Comparison of ENCODE assay signal across 8 mouse cellular contexts in genomic region chr3:51416364-51417134, GRCm38 (mm10). TPM values are rescaled to one million over a fixed set of nuclear protein-coding genes. Genes with fewer than 3 reads are reported as not detected.
DNase-seq lines count a peak whose midpoint lies in the region; ATAC-seq and TF ChIP-seq lines count a peak whose summit lies in the region.

No protein-coding gene starts in this region.

- under 1% methylated on average over 44 of the region's 68 CpGs for WGBS in embryonic facial prominence, embryonic 11.5 days
- under 1% methylated on average over 68 of the region's 68 CpGs for WGBS in kidney, adult 2 months
- under 1% methylated on average over 68 of the region's 68 CpGs for WGBS in liver, embryonic 13.5 days (ENCODE audit: insufficient replicate concordance)

- H3K36me3 ChIP-seq in embryonic facial prominence, embryonic 11.5 days (replicated peaks; ENCODE audit: control insufficient read depth, insufficient read depth, low read depth, low read length) = no peaks in the 10 kb centered on the region
- H3K36me3 ChIP-seq in kidney, adult 2 months (ENCODE audit: control insufficient read depth, insufficient read depth, low read length) = no peaks in the 10 kb centered on the region
- no peaks in the 10 kb centered on the region for H3K36me3 ChIP-seq in liver, embryonic 13.5 days

- no peaks in the 10 kb centered on the region for H3K4me1 ChIP-seq in embryonic facial prominence, embryonic 11.5 days (ENCODE audit: control insufficient read depth, insufficient read depth, low read length)
- peaks cover 17% of the 10 kb centered on the region for H3K4me1 ChIP-seq in kidney, adult 2 months (ENCODE audit: control insufficient read depth, insufficient read depth, low read length)
- H3K4me1 ChIP-seq in liver, embryonic 13.5 days (replicated peaks) = peaks cover 62% of the 10 kb centered on the region

- peak; percentile 60 for ATAC-seq in embryonic facial prominence, embryonic 11.5 days (replicated peaks; ENCODE audit: insufficient number of reproducible peaks, low FRiP score, low TSS enrichment, low read depth)
- peak; percentile 49 for ATAC-seq in liver, embryonic 13.5 days (ENCODE audit: low read depth)

- H3K9me3 ChIP-seq in embryonic facial prominence, embryonic 11.5 days (replicated peaks; ENCODE audit: control insufficient read depth, low read length) = no peaks in the 10 kb centered on the region
- no peaks in the 10 kb centered on the region for H3K9me3 ChIP-seq in liver, embryonic 13.5 days (replicated peaks)

- peak overlapping the region; percentile 64 for H3K4me2 ChIP-seq in embryonic facial prominence, embryonic 11.5 days (ENCODE audit: low read depth, low read length)
- peak overlapping the region; percentile 81 for H3K4me2 ChIP-seq in liver, embryonic 13.5 days

- peak overlapping the region; percentile 99 for H3K9ac ChIP-seq in embryonic facial prominence, embryonic 11.5 days (replicated peaks; ENCODE audit: low read length)
- peak overlapping the region; percentile 99 for H3K9ac ChIP-seq in liver, embryonic 13.5 days

- no peak for TF ChIP-seq POLR2A in kidney, adult 2 months (IDR thresholded peaks at IDR 0.05; ENCODE audit: low read depth, low read length)

- H3K4me3 ChIP-seq in embryonic facial prominence, embryonic 11.5 days (ENCODE audit: low read depth, low read length) = peak overlapping the region; percentile 100
- peak overlapping the region; percentile 72 for H3K4me3 ChIP-seq in kidney, adult 2 months (ENCODE audit: insufficient read depth, low read depth, low read length)
- peak overlapping the region; percentile 99 for H3K4me3 ChIP-seq in liver, embryonic 13.5 days (replicated peaks)

- no peak for TF ChIP-seq CTCF in kidney, adult 2 months (conservative IDR thresholded peaks at IDR 0.05; ENCODE audit: insufficient read depth, insufficient read length, low read depth, low read length)

- H3K27ac ChIP-seq in embryonic facial prominence, embryonic 11.5 days (replicated peaks; ENCODE audit: low read depth, low read length) = peak overlapping the region; percentile 86
- H3K27ac ChIP-seq in kidney, adult 2 months (ENCODE audit: insufficient read depth, low read depth, low read length) = peak overlapping the region; percentile 72
- H3K27ac ChIP-seq in liver, embryonic 13.5 days = peak overlapping the region; percentile 96

- peak; percentile 64 to 67 for DNase-seq in B cell, adult 2 months
- peak; percentile 65 to 91 for DNase-seq in adrenal gland, adult (ENCODE audit: inconsistent age in 2 of 2, low spot score in 1 of 2)
- peak; percentile 44 for DNase-seq in embryonic facial prominence, embryonic 11.5 days (ENCODE audit: low spot score)
- DNase-seq in heart, adult 18-20 months = peak; percentile 49 to 64
- DNase-seq in kidney, adult 2 months = peak; percentile 49
- DNase-seq in liver, embryonic 13.5 days = peak; percentile 32
- DNase-seq in naive thymus-derived CD4-positive, alpha-beta T cell, adult 2 months (ENCODE audit: low read depth) = peak; percentile 76
- DNase-seq in testis, postnatal 14 days (ENCODE audit: low spot score) = peak; percentile 74

- no peaks in the 10 kb centered on the region for H3K27me3 ChIP-seq in embryonic facial prominence, embryonic 11.5 days (ENCODE audit: control insufficient read depth, insufficient read depth, low read length)
- H3K27me3 ChIP-seq in kidney, adult 2 months (replicated peaks; ENCODE audit: control insufficient read depth, insufficient read depth, low read length) = no peaks in the 10 kb centered on the region
- no peaks in the 10 kb centered on the region for H3K27me3 ChIP-seq in liver, embryonic 13.5 days

RNA-seq across cellular contexts. Expression of gene Naa15, which starts 1.6 kb away (rescaled TPM):
- polyA plus RNA-seq in embryonic facial prominence, embryonic 11.5 days (2014; fragmentation: Nextera tagmentation; extraction: Ambion mirVana) = 49.1 and 54.9 TPM in 2 replicates
- total RNA-seq in heart, adult 18-20 months (2021) = 10 to 100 TPM; 54.8 TPM
- 2.3 and 3.5 TPM in 2 replicates for polyA plus RNA-seq in kidney, adult 2 months (2012; rRNA removed)
- 34.5 and 47.1 TPM in 2 replicates for polyA plus RNA-seq in liver, embryonic 13.5 days (2015; fragmentation: Nextera tagmentation; extraction: Ambion mirVana)

RNA-seq across cellular contexts. Expression of gene Ndufc1, which starts 7.8 kb away (rescaled TPM):
- 722 TPM in 2 replicates for polyA plus RNA-seq in embryonic facial prominence, embryonic 11.5 days (2014; fragmentation: Nextera tagmentation; extraction: Ambion mirVana)
- total RNA-seq in heart, adult 18-20 months (2021) = 1,000 to 10,000 TPM; 1,753 to 1,760 TPM
- polyA plus RNA-seq in kidney, adult 2 months (2012; rRNA removed) = 368 and 461 TPM in 2 replicates
- 563 and 588 TPM in 2 replicates for polyA plus RNA-seq in liver, embryonic 13.5 days (2015; fragmentation: Nextera tagmentation; extraction: Ambion mirVana)

RNA-seq across cellular contexts. Expression of gene Mgarp, which starts 20.0 kb away (rescaled TPM):
- polyA plus RNA-seq in embryonic facial prominence, embryonic 11.5 days (2014; fragmentation: Nextera tagmentation; extraction: Ambion mirVana) = 9.1 and 16.1 TPM in 2 replicates
- under 1 TPM; 0.31 to 0.35 TPM for total RNA-seq in heart, adult 18-20 months (2021)
- 0.80 TPM in 1 of 2 replicates, not detected in the other for polyA plus RNA-seq in kidney, adult 2 months (2012; rRNA removed)
- polyA plus RNA-seq in liver, embryonic 13.5 days (2015; fragmentation: Nextera tagmentation; extraction: Ambion mirVana) = 1.1 TPM in 2 replicates

Comparison
In these comparisons a context has a peak if more than half of its experiments do, and no peak if none do; other contexts are left out.
1. Peak in every context shown above with its lines: DNase-seq, ATAC-seq, H3K4me3 ChIP-seq and H3K27ac ChIP-seq.